ENCODE assay signal across 8 mouse cellular contexts in the genomic region with DNA sequence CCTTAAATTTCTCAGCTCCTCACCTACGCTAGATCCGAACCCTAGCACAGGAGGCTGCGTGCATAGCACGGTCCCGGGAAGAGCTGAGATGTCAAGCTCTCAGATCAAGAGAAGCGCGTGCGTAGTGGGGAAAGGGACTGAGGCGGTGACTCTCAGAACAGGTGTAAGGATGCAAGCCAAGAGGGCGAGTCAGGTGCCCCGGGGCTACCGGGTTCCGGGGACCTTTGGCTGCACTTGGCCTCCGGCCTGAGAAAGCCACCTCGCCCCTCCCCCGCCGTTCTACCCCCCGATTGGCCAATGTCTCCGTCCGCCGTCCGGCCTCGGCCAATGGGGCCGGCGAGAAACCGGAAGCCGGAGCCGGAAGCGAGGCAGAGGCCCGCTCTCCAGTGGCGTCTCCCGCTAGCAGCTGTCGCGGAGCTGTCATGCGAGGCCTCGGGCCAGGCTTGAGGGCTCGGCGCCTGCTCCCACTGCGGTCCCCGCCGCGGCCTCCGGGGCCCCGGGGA. TPM values are rescaled to one million over a fixed set of nuclear protein-coding genes. Genes with fewer than 3 reads are reported as not detected.
DNase-seq lines count a peak whose midpoint lies in the region; ATAC-seq and TF ChIP-seq lines count a peak whose summit lies in the region.

Gene Mlycd, plus strand, starts transcription at position 355 of the 503 bp plus-strand sequence.

- no peaks in the 10 kb centered on the region for H3K9me3 ChIP-seq in hindbrain, embryonic 16.5 days (ENCODE audit: control insufficient read depth, low read length)

- 2% methylated on average over 38 of the region's 44 CpGs for WGBS in hindbrain, embryonic 16.5 days

- peak; percentile 84 for DNase-seq in WW6 (ENCODE audit: low read depth, low spot score)
- DNase-seq in cerebellum, postnatal 4 days (ENCODE audit: low spot score in 2 of 2), result peak; percentile 85 to 94
- peak; percentile 96 for DNase-seq in gastrocnemius, adult 18-20 months (ENCODE audit: low spot score)
- peak; percentile 91 to 93 for DNase-seq in left cerebral cortex, adult 2 months (ENCODE audit: extremely low spot score in 1 of 2, low spot score in 2 of 2)
- DNase-seq in right cerebral cortex, adult 2 months (ENCODE audit: low spot score in 2 of 2), result peak; percentile 89 to 93
- peak; percentile 94 for DNase-seq in urinary bladder, postnatal 14 days (ENCODE audit: low spot score)

- ATAC-seq in hindbrain, embryonic 16.5 days, result peak; percentile 97
- peak; percentile 100 for ATAC-seq in megakaryocyte, adult 5-6 weeks (ENCODE audit: poor library complexity, severe bottlenecking)

- intact Hi-C loops in left cerebral cortex, adult 2 months (cut with DNase I), result no loop called here

- H3K27me3 ChIP-seq in hindbrain, embryonic 16.5 days (replicated peaks; ENCODE audit: control insufficient read depth, insufficient read depth, low read length), result no peaks in the 10 kb centered on the region

- TF ChIP-seq CTCF in left cerebral cortex, adult 2 months (IDR thresholded peaks at IDR 0.05), result no peak

- peak within 1 kb of the TSS; percentile 94 for H3K4me3 ChIP-seq in hindbrain, embryonic 16.5 days (ENCODE audit: low read length)
- H3K4me3 ChIP-seq in left cerebral cortex, adult 2 months, result peak within 1 kb of the TSS; percentile 88

- H3K4me1 ChIP-seq in hindbrain, embryonic 16.5 days (ENCODE audit: control insufficient read depth, insufficient read depth, low read depth, low read length), result peaks cover 13% of the 10 kb centered on the region

- peak within 1 kb of the TSS; percentile 99 for H3K4me2 ChIP-seq in hindbrain, embryonic 16.5 days (ENCODE audit: low read length)

- H3K9ac ChIP-seq in hindbrain, embryonic 16.5 days (ENCODE audit: low read depth, low read length), result peak within 1 kb of the TSS; percentile 95

- H3K27ac ChIP-seq in hindbrain, embryonic 16.5 days (ENCODE audit: low read depth, low read length), result peak within 1 kb of the TSS; percentile 94
- H3K27ac ChIP-seq in left cerebral cortex, adult 2 months, result peak within 1 kb of the TSS; percentile 91

- H3K36me3 ChIP-seq in hindbrain, embryonic 16.5 days (ENCODE audit: control insufficient read depth, insufficient read depth, low read length), result no peaks in the 10 kb centered on the region

RNA-seq across cellular contexts. Expression of gene Mlycd, which starts in this region (rescaled TPM):
- total RNA-seq in gastrocnemius, adult 18-20 months (2021), result 10 to 100 TPM; 75.0 to 87.3 TPM
- polyA plus RNA-seq in hindbrain, embryonic 16.5 days (2015; fragmentation: Nextera tagmentation; extraction: Ambion mirVana), result 16.1 and 16.5 TPM in 2 replicates
- 10 to 100 TPM; 26.1 to 28.7 TPM for total RNA-seq in left cerebral cortex, adult 2 months (2021)
- 5.4 and 6.5 TPM in 2 replicates for total RNA-seq in megakaryocyte, adult 5-6 weeks (2015)
- 5.7 and 7.5 TPM in 2 replicates for total RNA-seq in megakaryocyte, adult 5-6 weeks (2017)

Comparison
In these comparisons a context has a peak if more than half of its experiments do, and no peak if none do; other contexts are left out.
1. Peak in every context shown above with its lines: DNase-seq, ATAC-seq, H3K4me3 ChIP-seq and H3K27ac ChIP-seq.